Mouse (Mus musculus): ENCODE data around the gene Aldh4a1. TPM values are rescaled to one million over a fixed set of nuclear protein-coding genes. Genes with fewer than 3 reads are reported as not detected.

The Aldh4a1 gene
- total and polyA plus RNA-seq, 2 experiments from 2014 or later: 24.9 to 47.7 TPM

GRCm38 (mm10) chr4:139624706-139625105, 2.0 kb downstream of the Aldh4a1 start:
- ATAC-seq (ENCODE audit: insufficient read depth, low read depth) (no peak), DNase-seq (ENCODE audit: low spot score) (no peak)
- Histone ChIP-seq H3K27ac (ENCODE audit: low read depth) (no peak overlapping the region), H3K9ac (replicated peaks; ENCODE audit: low read depth, low read length) (no peak overlapping the region), H3K9me3 (replicated peaks; ENCODE audit: control insufficient read depth, low read length) (no peaks in the 10 kb centered on the region), H3K27me3 (ENCODE audit: control insufficient read depth, insufficient read depth, low read length) (no peaks in the 10 kb centered on the region), H3K36me3 (replicated peaks; ENCODE audit: control insufficient read depth, insufficient read depth, low read length) (no peaks in the 10 kb centered on the region), H3K4me1 (ENCODE audit: control insufficient read depth, insufficient read depth) (peaks cover 11% of the 10 kb centered on the region; the same call in 1 of the 2 replicates), H3K4me3 (ENCODE audit: low read depth, low read length) (no peak overlapping the region), H3K4me2 (ENCODE audit: low read depth, low read length) (no peak overlapping the region)
- TF ChIP-seq EP300 (IDR thresholded peaks at IDR 0.05; ENCODE audit: low read depth) (no peak), CTCF (IDR thresholded peaks at IDR 0.05; ENCODE audit: low read depth) (no peak)
- 69% methylated on average over 10 of the region's 10 CpGs for WGBS

DNA sequence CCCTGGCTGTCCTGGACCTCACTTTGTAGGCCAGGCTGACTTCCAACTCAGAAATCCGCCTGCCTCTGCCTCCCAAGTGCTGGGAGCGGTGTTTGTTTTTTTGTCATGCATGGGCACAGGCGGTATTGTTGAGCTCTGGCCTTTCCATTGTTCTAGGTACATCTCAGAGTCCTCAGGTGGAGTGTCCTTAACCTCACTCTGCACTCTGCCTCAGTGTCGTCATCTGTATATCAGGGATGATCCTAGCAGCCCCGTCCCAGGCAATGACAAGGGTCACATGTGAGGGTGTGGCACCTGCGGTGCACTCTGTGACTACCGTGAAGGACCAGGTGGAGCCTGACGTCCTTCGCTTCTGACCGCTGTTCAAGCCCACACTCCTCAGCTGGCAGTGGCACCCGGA, 4.7 kb downstream of the Aldh4a1 start:
- TF ChIP-seq EP300 (IDR thresholded peaks at IDR 0.05; ENCODE audit: low read depth) (no peak), CTCF (IDR thresholded peaks at IDR 0.05; ENCODE audit: low read depth) (no peak)
- ATAC-seq (ENCODE audit: insufficient read depth, low read depth) (no peak), DNase-seq (ENCODE audit: low spot score) (no peak)
- WGBS: 91% methylated on average over 11 of the region's 11 CpGs
- Histone ChIP-seq H3K4me3 (ENCODE audit: low read depth, low read length) (no peak overlapping the region), H3K27me3 (ENCODE audit: control insufficient read depth, insufficient read depth, low read length) (no peaks in the 10 kb centered on the region), H3K9ac (replicated peaks; ENCODE audit: low read depth, low read length) (no peak overlapping the region), H3K36me3 (replicated peaks; ENCODE audit: control insufficient read depth, insufficient read depth, low read length) (no peaks in the 10 kb centered on the region), H3K4me1 (ENCODE audit: control insufficient read depth, insufficient read depth) (peaks cover 11% of the 10 kb centered on the region; the same call in 1 of the 2 replicates), H3K9me3 (replicated peaks; ENCODE audit: control insufficient read depth, low read length) (no peaks in the 10 kb centered on the region), H3K4me2 (ENCODE audit: low read depth, low read length) (no peak overlapping the region), H3K27ac (ENCODE audit: low read depth) (no peak overlapping the region)

DNA sequence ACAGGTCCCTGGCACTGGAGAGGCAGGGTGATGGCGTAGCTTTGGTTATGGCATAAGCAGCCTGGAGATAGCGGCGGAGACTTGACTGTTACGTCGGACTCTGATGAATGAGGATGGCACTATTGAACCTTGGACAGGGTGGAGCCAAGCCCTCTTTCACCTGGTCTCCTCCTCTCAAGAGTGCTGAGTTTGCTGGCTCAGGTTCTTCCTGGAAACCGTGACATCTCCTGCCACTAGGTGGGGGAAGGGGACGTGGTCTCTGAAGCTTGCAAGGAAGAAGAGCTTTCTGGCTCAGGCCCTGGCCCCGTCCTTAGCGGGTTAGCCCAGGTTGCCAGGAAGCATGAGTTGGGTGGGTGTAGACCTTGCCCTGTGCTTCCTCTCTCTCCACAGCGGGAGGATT, 7.5 kb downstream of the Aldh4a1 start:
- H3K4me2 ChIP-seq (ENCODE audit: low read depth, low read length): no peak overlapping the region
- H3K27me3 ChIP-seq (ENCODE audit: control insufficient read depth, insufficient read depth, low read length): no peaks in the 10 kb centered on the region
- no peaks in the 10 kb centered on the region for H3K4me1 ChIP-seq (ENCODE audit: control insufficient read depth, insufficient read depth)
- DNase-seq (ENCODE audit: low spot score) (no peak), ATAC-seq (ENCODE audit: insufficient read depth, low read depth) (no peak)
- H3K36me3 ChIP-seq (replicated peaks; ENCODE audit: control insufficient read depth, insufficient read depth, low read length): no peaks in the 10 kb centered on the region
- no peak overlapping the region for H3K27ac ChIP-seq (ENCODE audit: low read depth)
- no peaks in the 10 kb centered on the region for H3K9me3 ChIP-seq (replicated peaks; ENCODE audit: control insufficient read depth, low read length)
- H3K9ac ChIP-seq (replicated peaks; ENCODE audit: low read depth, low read length): no peak overlapping the region
- H3K4me3 ChIP-seq (ENCODE audit: low read depth, low read length): no peak overlapping the region
- TF ChIP-seq EP300 (IDR thresholded peaks at IDR 0.05; ENCODE audit: low read depth) (no peak), CTCF (IDR thresholded peaks at IDR 0.05; ENCODE audit: low read depth) (no peak)
- WGBS: 66% methylated on average over 10 of the region's 10 CpGs

GRCm38 (mm10) chr4:139631141-139631540, 8.5 kb downstream of the Aldh4a1 start:
- Histone ChIP-seq H3K4me3 (ENCODE audit: low read depth, low read length) (no peak overlapping the region), H3K27me3 (ENCODE audit: control insufficient read depth, insufficient read depth, low read length) (no peaks in the 10 kb centered on the region), H3K9ac (replicated peaks; ENCODE audit: low read depth, low read length) (no peak overlapping the region), H3K4me1 (ENCODE audit: control insufficient read depth, insufficient read depth) (no peaks in the 10 kb centered on the region), H3K36me3 (replicated peaks; ENCODE audit: control insufficient read depth, insufficient read depth, low read length) (no peaks in the 10 kb centered on the region), H3K9me3 (replicated peaks; ENCODE audit: control insufficient read depth, low read length) (no peaks in the 10 kb centered on the region), H3K4me2 (ENCODE audit: low read depth, low read length) (no peak overlapping the region), H3K27ac (ENCODE audit: low read depth) (no peak overlapping the region)
- WGBS: 59% methylated on average over 5 of the region's 5 CpGs
- TF ChIP-seq EP300 (IDR thresholded peaks at IDR 0.05; ENCODE audit: low read depth): no peak
- TF ChIP-seq CTCF (IDR thresholded peaks at IDR 0.05; ENCODE audit: low read depth): no peak
- no peak for DNase-seq (ENCODE audit: low spot score)
- ATAC-seq (ENCODE audit: insufficient read depth, low read depth): no peak

DNA sequence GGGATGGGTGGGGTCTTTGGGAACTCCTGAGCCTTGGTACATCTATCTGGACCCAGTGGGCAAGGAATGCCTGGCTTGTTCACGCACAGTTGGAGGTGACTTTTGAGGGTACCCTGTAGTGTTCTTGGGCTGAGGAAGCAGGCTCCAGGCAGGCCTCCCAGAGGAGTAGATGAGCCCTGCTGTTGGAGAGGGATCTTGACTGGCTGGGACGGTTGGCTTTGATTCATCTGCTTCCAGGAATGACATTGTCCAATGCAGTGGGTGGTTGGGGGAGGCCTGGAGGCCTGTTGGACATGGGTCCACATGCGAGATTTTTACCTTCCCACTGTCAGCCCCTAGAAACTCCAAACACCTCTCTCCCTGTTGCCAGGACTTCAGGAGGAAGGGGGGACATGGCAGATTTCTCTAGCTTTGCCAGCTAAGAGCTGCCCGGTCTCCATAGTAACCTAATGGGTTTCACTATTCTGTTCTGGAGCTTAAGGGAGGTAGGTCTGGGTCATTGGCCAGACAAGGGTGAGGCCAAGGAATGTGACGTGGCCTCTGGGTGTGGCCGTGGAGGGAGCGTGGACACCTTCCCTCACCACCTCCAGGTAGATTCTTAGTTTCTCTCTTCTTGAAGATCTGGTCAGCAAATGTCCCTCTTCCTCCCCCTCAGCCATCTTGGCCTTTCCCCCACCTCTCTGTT, 9.0 kb downstream of the Aldh4a1 start:
- H3K36me3 ChIP-seq (replicated peaks; ENCODE audit: control insufficient read depth, insufficient read depth, low read length): no peaks in the 10 kb centered on the region
- DNase-seq (ENCODE audit: low spot score): no peak
- H3K9ac ChIP-seq (replicated peaks; ENCODE audit: low read depth, low read length): no peak overlapping the region
- H3K27ac ChIP-seq (ENCODE audit: low read depth): no peak overlapping the region
- H3K27me3 ChIP-seq (ENCODE audit: control insufficient read depth, insufficient read depth, low read length): no peaks in the 10 kb centered on the region
- 84% methylated on average over 7 of the region's 7 CpGs for WGBS
- no peaks in the 10 kb centered on the region for H3K4me1 ChIP-seq (ENCODE audit: control insufficient read depth, insufficient read depth)
- H3K4me2 ChIP-seq (ENCODE audit: low read depth, low read length): no peak overlapping the region
- TF ChIP-seq EP300 (IDR thresholded peaks at IDR 0.05; ENCODE audit: low read depth) (no peak), CTCF (IDR thresholded peaks at IDR 0.05; ENCODE audit: low read depth) (no peak)
- no peaks in the 10 kb centered on the region for H3K9me3 ChIP-seq (replicated peaks; ENCODE audit: control insufficient read depth, low read length)
- H3K4me3 ChIP-seq (ENCODE audit: low read depth, low read length): no peak overlapping the region
- ATAC-seq (ENCODE audit: insufficient read depth, low read depth): no peak

DNA sequence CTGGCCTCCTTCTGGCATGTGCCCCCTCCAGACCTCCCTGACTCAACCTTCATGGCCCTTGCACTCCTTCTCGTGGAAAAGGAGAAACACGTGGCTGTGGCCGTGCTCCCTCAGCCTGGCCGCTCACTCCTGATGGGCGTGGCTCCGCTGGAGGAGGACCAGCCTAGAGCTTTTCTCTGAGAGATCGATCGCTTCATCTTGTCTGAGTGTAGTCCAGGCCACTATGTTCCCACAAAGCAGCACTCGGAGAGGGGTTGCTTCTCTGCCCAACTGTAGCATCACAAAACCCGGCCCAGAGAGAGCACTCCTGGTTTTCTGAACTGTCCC, 9.6 kb downstream of the Aldh4a1 start:
- H3K27me3 ChIP-seq (ENCODE audit: control insufficient read depth, insufficient read depth, low read length): no peaks in the 10 kb centered on the region
- DNase-seq (ENCODE audit: low spot score) (no peak), ATAC-seq (ENCODE audit: insufficient read depth, low read depth) (no peak)
- no peak for TF ChIP-seq EP300 (IDR thresholded peaks at IDR 0.05; ENCODE audit: low read depth)
- no peak for TF ChIP-seq CTCF (IDR thresholded peaks at IDR 0.05; ENCODE audit: low read depth)
- no peak overlapping the region for H3K27ac ChIP-seq (ENCODE audit: low read depth)
- no peak overlapping the region for H3K4me2 ChIP-seq (ENCODE audit: low read depth, low read length)
- H3K4me3 ChIP-seq (ENCODE audit: low read depth, low read length): no peak overlapping the region
- H3K36me3 ChIP-seq (replicated peaks; ENCODE audit: control insufficient read depth, insufficient read depth, low read length): no peaks in the 10 kb centered on the region
- no peaks in the 10 kb centered on the region for H3K4me1 ChIP-seq (ENCODE audit: control insufficient read depth, insufficient read depth)
- no peaks in the 10 kb centered on the region for H3K9me3 ChIP-seq (replicated peaks; ENCODE audit: control insufficient read depth, low read length)
- 81% methylated on average over 10 of the region's 10 CpGs for WGBS
- H3K9ac ChIP-seq (replicated peaks; ENCODE audit: low read depth, low read length): no peak overlapping the region

Measured in heart, postnatal 0 days (tissue).